Mouse (Mus musculus): ENCODE measurements around the gene Mta2. TPM values are rescaled to one million over a fixed set of nuclear protein-coding genes. Genes with fewer than 3 reads are reported as not detected.

The Mta2 gene
- polyA plus RNA-seq, 1 experiment: 14.5 TPM

- Histone ChIP-seq H3K4me1 (ENCODE audit: control insufficient read depth, insufficient read depth, low read length) (peaks cover 8% of the 10 kb centered on the region), H3K4me3 (ENCODE audit: control insufficient read depth, low read depth, low read length) (peak within 1 kb of the TSS; percentile 88), H3K36me3 (ENCODE audit: control insufficient read depth, insufficient read depth, low read length) (peaks cover under 1% of the 10 kb centered on the region; the same call in 1 of the 2 replicates), H3K27ac (ENCODE audit: control insufficient read depth, insufficient read depth, low read depth, low read length) (peak within 1 kb of the TSS; percentile 88), H3K27me3 (ENCODE audit: control insufficient read depth, insufficient read depth, low read length) (no peaks in the 10 kb centered on the region)
- no peak for TF ChIP-seq CTCF (IDR thresholded peaks at IDR 0.05; ENCODE audit: control insufficient read depth, insufficient read depth, insufficient replicate concordance, low read depth, low read length)
- peak; percentile 98 for TF ChIP-seq POLR2A (IDR thresholded peaks at IDR 0.05; ENCODE audit: control insufficient read depth, low read depth, low read length)
Measured at GRCm38 (mm10) chr19:8920073-8920736, 21.5 kb upstream of the Mta2 start, which contains the start of gene B3gat3. TSS of gene B3gat3 (plus strand) at chr19:8920374.

GRCm38 (mm10) chr19:8920836-8921291 is 20.8 kb upstream of the Mta2 start:
- peak overlapping the region; percentile 24 for H3K27ac ChIP-seq (ENCODE audit: control insufficient read depth, insufficient read depth, low read depth, low read length)
- no peaks in the 10 kb centered on the region for H3K27me3 ChIP-seq (ENCODE audit: control insufficient read depth, insufficient read depth, low read length)
- peak overlapping the region; percentile 88 for H3K4me3 ChIP-seq (ENCODE audit: control insufficient read depth, low read depth, low read length)
- TF ChIP-seq POLR2A (IDR thresholded peaks at IDR 0.05; ENCODE audit: control insufficient read depth, low read depth, low read length) (no peak), CTCF (IDR thresholded peaks at IDR 0.05; ENCODE audit: control insufficient read depth, insufficient read depth, insufficient replicate concordance, low read depth, low read length) (no peak)
- no peaks in the 10 kb centered on the region for H3K36me3 ChIP-seq (ENCODE audit: control insufficient read depth, insufficient read depth, low read length)
- H3K4me1 ChIP-seq (ENCODE audit: control insufficient read depth, insufficient read depth, low read length): peaks cover 8% of the 10 kb centered on the region

GRCm38 (mm10) chr19:8921741-8922140 is 19.9 kb upstream of the Mta2 start:
- H3K36me3 ChIP-seq (ENCODE audit: control insufficient read depth, insufficient read depth, low read length): no peaks in the 10 kb centered on the region
- H3K27ac ChIP-seq (ENCODE audit: control insufficient read depth, insufficient read depth, low read depth, low read length): no peak overlapping the region
- H3K4me3 ChIP-seq (ENCODE audit: control insufficient read depth, low read depth, low read length): no peak overlapping the region
- TF ChIP-seq POLR2A (IDR thresholded peaks at IDR 0.05; ENCODE audit: control insufficient read depth, low read depth, low read length) (no peak), CTCF (IDR thresholded peaks at IDR 0.05; ENCODE audit: control insufficient read depth, insufficient read depth, insufficient replicate concordance, low read depth, low read length) (no peak)
- H3K27me3 ChIP-seq (ENCODE audit: control insufficient read depth, insufficient read depth, low read length): no peaks in the 10 kb centered on the region
- peaks cover 8% of the 10 kb centered on the region for H3K4me1 ChIP-seq (ENCODE audit: control insufficient read depth, insufficient read depth, low read length)

- no peak overlapping the region for H3K4me3 ChIP-seq (ENCODE audit: control insufficient read depth, low read depth, low read length)
- H3K27ac ChIP-seq (ENCODE audit: control insufficient read depth, insufficient read depth, low read depth, low read length): no peak overlapping the region
- peaks cover 15% of the 10 kb centered on the region for H3K4me1 ChIP-seq (ENCODE audit: control insufficient read depth, insufficient read depth, low read length)
- no peaks in the 10 kb centered on the region for H3K36me3 ChIP-seq (ENCODE audit: control insufficient read depth, insufficient read depth, low read length)
- no peak for TF ChIP-seq POLR2A (IDR thresholded peaks at IDR 0.05; ENCODE audit: control insufficient read depth, low read depth, low read length)
- TF ChIP-seq CTCF (IDR thresholded peaks at IDR 0.05; ENCODE audit: control insufficient read depth, insufficient read depth, insufficient replicate concordance, low read depth, low read length): no peak
- H3K27me3 ChIP-seq (ENCODE audit: control insufficient read depth, insufficient read depth, low read length): no peaks in the 10 kb centered on the region
Measured at GRCm38 (mm10) chr19:8926766-8927165, 14.9 kb upstream of the Mta2 start.

GRCm38 (mm10) chr19:8927891-8928525 is 13.7 kb upstream of the Mta2 start:
- H3K4me1 ChIP-seq (ENCODE audit: control insufficient read depth, insufficient read depth, low read length): peaks cover 15% of the 10 kb centered on the region
- TF ChIP-seq POLR2A (IDR thresholded peaks at IDR 0.05; ENCODE audit: control insufficient read depth, low read depth, low read length): no peak
- no peaks in the 10 kb centered on the region for H3K36me3 ChIP-seq (ENCODE audit: control insufficient read depth, insufficient read depth, low read length)
- H3K27me3 ChIP-seq (ENCODE audit: control insufficient read depth, insufficient read depth, low read length): no peaks in the 10 kb centered on the region
- no peak overlapping the region for H3K4me3 ChIP-seq (ENCODE audit: control insufficient read depth, low read depth, low read length)
- no peak overlapping the region for H3K27ac ChIP-seq (ENCODE audit: control insufficient read depth, insufficient read depth, low read depth, low read length)

- Histone ChIP-seq H3K27me3 (ENCODE audit: control insufficient read depth, insufficient read depth, low read length) (no peaks in the 10 kb centered on the region), H3K4me1 (ENCODE audit: control insufficient read depth, insufficient read depth, low read length) (peaks cover 15% of the 10 kb centered on the region), H3K27ac (ENCODE audit: control insufficient read depth, insufficient read depth, low read depth, low read length) (peak overlapping the region; percentile 21; the same call in 1 of the 2 replicates), H3K4me3 (ENCODE audit: control insufficient read depth, low read depth, low read length) (peak overlapping the region; percentile 76), H3K36me3 (ENCODE audit: control insufficient read depth, insufficient read depth, low read length) (no peaks in the 10 kb centered on the region)
- TF ChIP-seq POLR2A (IDR thresholded peaks at IDR 0.05; ENCODE audit: control insufficient read depth, low read depth, low read length): no peak
- TF ChIP-seq CTCF (IDR thresholded peaks at IDR 0.05; ENCODE audit: control insufficient read depth, insufficient read depth, insufficient replicate concordance, low read depth, low read length): no peak
Measured at GRCm38 (mm10) chr19:8928689-8929223, 12.9 kb upstream of the Mta2 start.
